Mouse (Mus musculus): Measurements from ENCODE around the gene Cyp19a1.

Cyp19a1 gene

DNA sequence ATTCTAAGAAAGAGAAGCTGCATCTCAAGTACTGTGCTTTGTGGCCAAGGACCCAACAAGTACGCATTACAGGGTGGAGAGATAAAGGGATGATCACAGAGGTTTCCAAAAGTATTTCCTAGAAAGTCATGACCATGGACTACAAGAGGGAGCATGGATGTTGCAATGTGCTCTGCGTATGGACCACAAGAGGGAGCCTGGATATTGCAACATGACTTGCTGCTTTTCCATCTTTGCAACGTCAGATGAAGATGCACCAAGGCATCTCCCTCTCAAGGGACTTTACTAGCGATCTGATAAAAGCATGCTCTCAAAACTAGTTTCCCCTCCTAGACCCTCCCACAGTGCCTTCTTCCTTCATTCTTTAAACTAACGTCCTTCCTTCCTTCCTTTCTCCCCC is 98.4 kb downstream of the Cyp19a1 start:
- DNase-seq (ENCODE audit: low spot score), result peak; percentile 17

DNA sequence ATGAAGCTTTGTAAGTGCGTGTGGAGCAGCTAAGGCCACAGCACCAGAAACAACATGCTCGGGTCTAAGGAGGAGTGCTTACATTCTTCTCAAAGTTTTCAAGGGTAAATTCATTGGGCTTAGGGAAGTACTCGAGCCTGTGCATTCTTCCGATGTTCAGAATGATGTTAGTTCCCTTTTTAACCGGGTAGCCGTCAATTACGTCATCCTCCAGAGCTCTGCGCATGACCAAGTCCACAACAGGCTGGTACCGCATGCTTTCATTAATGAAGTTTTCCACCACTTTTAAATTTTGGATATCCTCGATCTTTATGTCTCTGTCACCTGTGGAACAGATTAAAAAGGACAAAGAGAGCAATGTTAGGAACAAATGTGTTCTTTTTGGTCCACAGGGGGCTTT is 99.5 kb downstream of the Cyp19a1 start:
- no peak for DNase-seq (ENCODE audit: low spot score)

DNA sequence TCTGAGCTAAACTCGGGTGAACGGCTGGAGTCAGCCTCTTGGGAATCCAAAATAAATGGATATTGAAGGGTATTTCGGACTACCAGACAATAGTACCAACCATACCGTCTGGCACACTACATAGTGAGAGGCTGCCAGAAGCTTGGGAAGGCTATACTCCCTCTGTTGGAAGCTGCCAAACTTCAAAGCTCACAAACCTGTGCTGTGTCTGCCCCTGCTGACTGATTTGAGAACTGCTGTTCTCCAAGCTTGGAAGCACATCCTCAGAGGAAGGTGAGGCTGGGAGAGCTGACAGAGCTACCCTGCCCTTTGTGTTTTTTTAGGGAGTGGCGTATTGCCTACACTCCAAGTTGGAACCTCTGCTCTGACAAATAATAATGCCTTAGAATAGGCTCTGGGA is 104.8 kb downstream of the Cyp19a1 start:
- DNase-seq (ENCODE audit: low spot score), result no peak

DNA sequence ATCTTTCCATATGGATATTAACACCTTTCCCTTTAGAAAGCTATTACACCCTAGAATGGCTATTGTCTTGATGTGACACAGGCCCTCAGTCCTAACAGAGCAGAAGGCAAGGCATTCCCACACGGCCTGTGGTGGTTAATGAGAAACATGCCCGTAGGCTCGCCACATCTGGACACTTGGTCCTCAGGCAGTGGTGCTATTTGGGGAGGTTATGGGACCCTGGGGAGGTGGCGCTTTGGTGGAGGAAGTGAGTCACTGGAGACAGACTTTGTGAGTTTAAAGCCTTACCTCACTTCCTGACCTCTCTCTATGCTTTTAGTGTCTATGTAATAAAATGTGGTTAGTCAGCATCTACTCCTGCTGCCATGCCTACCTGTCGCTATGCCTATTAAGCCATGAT is 114.2 kb downstream of the Cyp19a1 start:
- DNase-seq (ENCODE audit: low spot score), result no peak

DNA sequence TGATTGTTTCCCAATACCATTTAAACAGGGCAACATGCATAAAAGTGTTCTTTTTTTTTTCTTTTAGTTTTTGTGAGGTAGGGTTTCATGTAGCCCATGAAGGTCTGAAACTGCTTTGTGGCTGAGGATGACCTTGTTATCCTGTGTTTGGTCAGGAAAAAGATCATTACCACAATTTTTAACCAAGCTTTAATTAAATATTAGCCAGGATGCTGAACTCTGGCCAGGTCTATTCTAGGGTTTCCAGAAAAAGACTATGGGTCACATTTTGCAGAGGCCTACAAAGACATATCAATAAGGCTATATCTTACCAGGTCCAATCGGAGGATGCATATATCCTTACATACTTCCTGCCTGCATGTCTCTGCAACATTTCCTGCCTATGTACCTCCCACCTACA is 128.7 kb downstream of the Cyp19a1 start:
- no peak for DNase-seq (ENCODE audit: low spot score)
